Mouse (Mus musculus) thymus, adult 2 months (tissue): ENCODE measurements at regions not wholly inside any gene's neighbourhood (a gene's known extent, or its start where the extent isn't known, plus 50 kb on each side); places are given as distances from the start of the nearest gene placed in this dataset.

Source experiments
- DNase-seq: peaks from one replicate; pipeline ENCODE4 v3.0.0; 2021
- H3K27ac ChIP-seq: fragments of 200-500 bp; 2 replicates; pipeline ENCODE4 v1.5.1; 2012; ENCODE audit warnings: low read length, control low read depth; ENCODE audit not compliant: control insufficient read depth, insufficient read depth
- H3K27me3 ChIP-seq: fragments of 200-500 bp; 2 replicates; pipeline ENCODE4 v1.6.1; 2012; ENCODE audit warnings: mild to moderate bottlenecking, low read length, moderate library complexity, mixed read lengths; ENCODE audit not compliant: control insufficient read depth, insufficient read depth
- H3K36me3 ChIP-seq: fragments of 200-500 bp; 2 replicates; pipeline ENCODE4 v1.6.1; 2012; ENCODE audit warnings: mild to moderate bottlenecking, low read length, moderate library complexity; ENCODE audit not compliant: control insufficient read depth, insufficient read depth
- H3K4me1 ChIP-seq: fragments of 200-500 bp; replicated peaks from 2 replicates; pipeline ENCODE4 v1.6.1; 2012; ENCODE audit warnings: low read length; ENCODE audit not compliant: control insufficient read depth, insufficient read depth
- H3K4me3 ChIP-seq: fragments of 200-500 bp; 2 replicates; pipeline ENCODE4 v1.5.1; 2012; ENCODE audit warnings: mild to moderate bottlenecking, low read length, control low read depth, moderate library complexity; ENCODE audit not compliant: control insufficient read depth, insufficient read depth
- CTCF ChIP-seq: fragments of 200-500 bp; IDR thresholded peaks from 2 replicates; pipeline ENCODE4 v1.5.1; 2012; ENCODE audit warnings: mild to moderate bottlenecking, control low read depth, low read length, moderate library complexity, borderline replicate concordance; ENCODE audit not compliant: control insufficient read depth, poor library complexity, insufficient read depth; ENCODE audit errors: extremely low read depth
- POLR2A ChIP-seq: fragments of 200-500 bp; IDR thresholded peaks from 2 replicates; pipeline ENCODE4 v1.6.1; 2012; ENCODE audit warnings: mild to moderate bottlenecking, low read length, control low read depth, moderate library complexity; ENCODE audit not compliant: control insufficient read depth, poor library complexity, insufficient read depth; ENCODE audit errors: extremely low read depth
- WGBS: fragments of 180-500 bp; shearing (Covaris S2); methylation state at CpG from one replicate; pipeline ENCODE4 v1.1.7; 2018; 5-methylcytosine and 5-hydroxymethylcytosine counted together

DNA sequence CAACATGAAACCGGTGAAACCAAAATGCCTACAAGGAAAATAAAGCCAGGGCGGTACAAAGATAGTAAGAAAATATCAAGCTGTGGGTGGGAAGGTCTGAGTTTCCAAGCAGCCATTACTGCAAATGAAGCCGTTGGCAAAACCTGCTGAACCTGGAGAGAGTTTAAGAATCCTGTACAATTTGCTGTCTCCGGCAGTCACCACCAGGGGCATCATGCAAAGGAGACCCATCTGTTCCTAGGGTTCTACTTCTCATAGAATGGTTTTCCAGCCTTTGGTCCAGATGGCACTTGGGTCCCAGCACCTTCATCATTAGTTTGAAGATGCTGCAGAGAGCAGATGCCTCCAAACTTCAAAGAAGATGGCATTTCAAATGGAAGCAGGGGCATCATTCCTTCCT lies 508.6 kb upstream of the Gm19410 start:
- Histone ChIP-seq H3K27ac (no peak overlapping the region), H3K4me1 (peaks cover 17% of the 10 kb centered on the region), H3K36me3 (no peaks in the 10 kb centered on the region), H3K4me3 (no peak overlapping the region), H3K27me3 (no peaks in the 10 kb centered on the region)
- WGBS: 58% methylated on average over 4 of the region's 4 CpGs
- no peak for TF ChIP-seq CTCF
- no peak for TF ChIP-seq POLR2A
- peak; percentile 55 for DNase-seq

DNA sequence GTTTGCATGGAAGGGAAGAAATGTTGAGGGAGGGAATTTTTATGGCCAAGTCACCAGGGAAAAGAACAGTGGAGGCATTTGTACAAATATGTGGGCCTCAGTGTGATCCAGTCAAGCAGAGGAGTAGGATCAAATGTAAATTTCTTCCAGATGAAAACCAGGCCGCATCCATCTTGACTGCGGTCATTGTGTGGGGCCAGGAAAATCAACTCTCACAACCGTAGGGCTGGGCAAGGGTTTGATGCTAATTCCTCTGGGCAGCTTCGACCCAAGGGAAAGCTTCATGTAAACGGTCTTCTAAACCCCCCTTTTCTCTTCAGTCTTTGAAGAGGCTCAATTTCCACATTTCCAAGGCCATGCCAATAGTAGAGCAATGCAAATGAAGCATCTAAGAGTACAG lies 497.4 kb upstream of the Gm19410 start:
- WGBS: 97% methylated on average over 5 of the region's 5 CpGs
- H3K36me3 ChIP-seq: no peaks in the 10 kb centered on the region
- TF ChIP-seq CTCF (no peak), POLR2A (no peak)
- H3K4me1 ChIP-seq: peaks cover 4% of the 10 kb centered on the region
- no peak overlapping the region for H3K4me3 ChIP-seq
- H3K27ac ChIP-seq: no peak overlapping the region
- no peak for DNase-seq
- no peaks in the 10 kb centered on the region for H3K27me3 ChIP-seq

DNA sequence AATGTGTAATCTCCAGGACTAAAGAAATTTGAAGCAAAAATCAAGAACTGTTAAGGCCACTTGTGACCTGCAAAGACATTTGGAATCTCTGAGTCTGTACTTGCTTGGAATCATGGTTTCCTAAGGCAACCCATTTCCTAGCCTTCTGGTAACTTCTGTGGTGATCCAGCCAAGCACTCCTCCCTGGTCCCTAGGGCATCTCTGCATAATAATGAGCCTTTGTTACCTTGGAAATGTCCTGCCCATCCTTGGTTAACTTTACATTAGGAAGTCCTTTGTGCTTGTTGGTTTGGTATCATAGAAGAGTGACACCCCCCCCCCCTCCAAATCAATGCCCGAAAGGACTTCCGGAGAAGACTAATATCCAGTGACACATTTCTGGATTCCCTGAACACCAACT lies 496.6 kb upstream of the Gm19410 start:
- Histone ChIP-seq H3K36me3 (no peaks in the 10 kb centered on the region), H3K4me1 (peaks cover 4% of the 10 kb centered on the region), H3K27me3 (no peaks in the 10 kb centered on the region), H3K4me3 (no peak overlapping the region), H3K27ac (no peak overlapping the region)
- DNase-seq: no peak
- 100% methylated on average over 2 of the region's 2 CpGs for WGBS
- no peak for TF ChIP-seq POLR2A
- TF ChIP-seq CTCF: no peak

DNA sequence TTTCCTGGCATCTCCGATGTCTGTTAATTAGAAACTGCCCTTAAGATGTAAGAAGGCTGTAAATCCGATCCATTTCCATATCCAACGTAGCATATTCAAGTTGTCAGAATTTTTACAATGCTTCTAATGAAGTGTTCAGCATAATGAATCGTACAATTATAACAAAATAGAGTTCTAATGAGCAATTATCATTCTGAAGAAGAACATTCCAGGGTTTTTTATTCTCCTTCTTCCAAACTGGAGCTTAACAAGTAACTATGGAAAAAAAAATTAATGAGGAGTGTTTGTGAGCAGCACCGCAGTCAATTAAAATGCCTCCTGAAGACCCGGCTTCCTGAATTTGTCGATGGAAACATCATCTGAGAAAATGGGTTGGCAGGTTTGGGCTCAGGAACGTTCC lies 489.6 kb upstream of the Gm19410 start:
- WGBS: 94% methylated on average over 8 of the region's 8 CpGs
- no peak for TF ChIP-seq CTCF
- TF ChIP-seq POLR2A: no peak
- Histone ChIP-seq H3K4me3 (no peak overlapping the region), H3K27ac (no peak overlapping the region), H3K36me3 (no peaks in the 10 kb centered on the region), H3K27me3 (no peaks in the 10 kb centered on the region), H3K4me1 (peaks cover 13% of the 10 kb centered on the region)
- no peak for DNase-seq

DNA sequence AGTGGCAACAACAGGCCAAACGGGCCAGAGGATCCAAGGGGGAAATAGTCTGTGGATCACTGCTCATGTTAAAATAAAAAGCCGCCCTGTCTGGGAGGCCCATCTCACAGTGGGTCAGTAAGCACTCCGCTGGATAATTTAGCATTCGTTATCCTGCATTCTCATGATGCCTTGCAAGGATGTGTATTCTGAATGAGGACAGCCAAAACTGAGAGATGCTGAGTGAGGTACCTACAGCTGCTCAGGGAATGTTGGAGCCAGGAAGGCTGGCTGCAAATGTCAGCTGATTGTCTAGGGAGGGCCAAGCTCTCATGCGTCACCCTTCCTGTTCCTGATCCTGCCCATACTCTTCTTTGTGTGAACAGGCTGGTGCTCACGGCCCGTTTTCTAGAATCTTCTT lies 489.1 kb upstream of the Gm19410 start:
- TF ChIP-seq CTCF (no peak), POLR2A (no peak)
- 96% methylated on average over 7 of the region's 7 CpGs for WGBS
- no peak overlapping the region for H3K4me3 ChIP-seq
- no peaks in the 10 kb centered on the region for H3K36me3 ChIP-seq
- peak overlapping the region; percentile 12; the same call in 1 of the 2 replicates for H3K27ac ChIP-seq
- H3K27me3 ChIP-seq: no peaks in the 10 kb centered on the region
- DNase-seq: no peak
- H3K4me1 ChIP-seq: peaks cover 13% of the 10 kb centered on the region

DNA sequence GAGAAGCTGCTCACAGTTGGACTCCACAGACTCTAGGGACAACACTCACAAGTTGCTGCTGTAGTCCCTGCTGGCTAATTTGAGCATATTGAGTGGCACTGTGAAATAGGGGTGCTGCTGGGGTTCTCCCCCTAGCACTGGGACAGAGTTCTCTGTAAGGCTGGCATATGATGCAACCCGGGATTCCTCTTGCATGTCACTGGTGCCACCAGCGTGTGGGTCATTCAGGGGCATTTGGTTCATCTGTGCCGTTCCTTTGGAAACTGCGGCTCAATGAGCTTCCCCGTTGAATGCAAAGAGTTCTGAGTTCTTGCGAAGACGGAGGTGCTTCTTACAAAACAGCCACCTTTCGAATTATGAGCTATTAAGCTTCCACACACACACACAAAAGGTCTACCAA lies 486.6 kb upstream of the Gm19410 start:
- TF ChIP-seq POLR2A: no peak
- TF ChIP-seq CTCF: no peak
- Histone ChIP-seq H3K27ac (no peak overlapping the region), H3K4me1 (peaks cover 13% of the 10 kb centered on the region), H3K36me3 (no peaks in the 10 kb centered on the region), H3K4me3 (no peak overlapping the region), H3K27me3 (no peaks in the 10 kb centered on the region)
- DNase-seq: no peak
- WGBS: 96% methylated on average over 8 of the region's 8 CpGs

DNA sequence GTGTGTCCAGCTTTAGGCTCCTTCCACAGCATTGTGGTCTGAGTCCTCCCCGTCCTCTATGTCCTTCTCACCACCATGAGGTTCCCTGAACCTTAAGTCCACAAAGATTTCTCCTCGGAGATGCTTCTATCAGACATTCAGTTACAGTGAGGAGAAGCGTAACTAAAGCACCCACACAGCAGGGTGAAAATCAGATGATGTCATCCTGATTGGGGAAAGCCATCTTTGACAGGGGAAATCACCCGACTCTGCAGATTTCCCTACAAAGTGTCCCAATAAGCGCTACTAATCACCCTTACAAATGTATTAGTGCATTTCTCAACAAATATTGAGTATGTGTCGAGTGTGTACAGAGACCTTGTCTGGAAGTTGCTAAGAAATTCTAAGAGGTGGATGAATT lies 484.8 kb upstream of the Gm19410 start:
- WGBS: 95% methylated on average over 6 of the region's 6 CpGs
- no peak for DNase-seq
- no peak overlapping the region for H3K27ac ChIP-seq
- H3K4me3 ChIP-seq: no peak overlapping the region
- H3K36me3 ChIP-seq: no peaks in the 10 kb centered on the region
- H3K4me1 ChIP-seq: peaks cover 13% of the 10 kb centered on the region
- no peaks in the 10 kb centered on the region for H3K27me3 ChIP-seq
- TF ChIP-seq CTCF (no peak), POLR2A (no peak)
